10 mouse cellular contexts compared by ENCODE assay signal in the genomic region with DNA sequence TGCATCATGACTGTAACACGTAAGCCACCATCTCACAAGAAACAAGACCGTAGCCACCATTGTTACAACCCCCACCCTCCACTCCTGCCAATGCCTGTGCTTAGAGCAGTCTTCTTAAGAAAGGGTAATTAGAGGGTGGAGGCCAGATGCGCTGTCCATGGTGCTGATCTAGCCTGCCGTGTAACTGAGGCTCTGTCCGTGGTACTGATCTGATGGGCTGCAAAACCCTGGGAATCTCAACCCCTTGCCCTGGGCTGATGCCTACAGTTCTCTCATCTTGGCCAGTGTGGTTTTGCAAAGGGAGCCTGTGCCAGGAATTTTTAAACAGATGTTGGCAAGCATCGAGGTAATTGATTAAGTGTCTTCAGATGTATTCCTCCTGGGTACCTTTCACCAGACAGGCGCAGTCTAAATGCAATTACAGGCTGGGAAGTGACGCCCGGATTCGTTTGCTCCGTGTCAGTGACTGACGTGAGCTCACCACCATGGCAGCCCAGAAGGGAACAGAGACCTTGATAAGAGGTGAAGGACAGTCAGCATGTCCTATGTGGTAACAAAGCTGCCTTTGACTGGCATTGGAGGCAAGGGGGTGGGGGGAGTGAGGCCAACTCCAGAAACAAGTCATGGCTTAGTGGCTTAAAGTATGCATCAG.
DNase-seq lines count a peak whose midpoint lies in the region; ATAC-seq lines count a peak whose summit lies in the region.
"Had no signal": no experiment of that assay in that cellular context is flagged by ENCODE, and none has a peak within 500 bp of the region (broad histone marks: within the 10 kb centered on the region; RNA-seq: fewer than 3 reads in every experiment).

No protein-coding gene starts in this region.

- no peak overlapping the region for H3K27ac ChIP-seq in forebrain, embryonic 10.5 days
- no peak overlapping the region for H3K27ac ChIP-seq in forebrain, embryonic 16.5 days (ENCODE audit: low read length)
- no peak overlapping the region for H3K27ac ChIP-seq in forebrain, embryonic 14.5 days (ENCODE audit: low read depth, low read length)
- H3K27ac ChIP-seq in kidney, embryonic 14.5 days (ENCODE audit: low read depth, low read length) = no peak overlapping the region
- H3K27ac ChIP-seq: heart, embryonic 13.5 days had no signal

- H3K4me2 ChIP-seq in forebrain, embryonic 16.5 days (ENCODE audit: low read length) = no peak overlapping the region
- no peak overlapping the region for H3K4me2 ChIP-seq in forebrain, embryonic 14.5 days (ENCODE audit: low read length)
- H3K4me2 ChIP-seq in kidney, embryonic 14.5 days (replicated peaks; ENCODE audit: low read depth, low read length) = no peak overlapping the region
- H3K4me2 ChIP-seq: heart, embryonic 13.5 days had no signal

- H3K9ac ChIP-seq in forebrain, embryonic 16.5 days (replicated peaks; ENCODE audit: low read depth, low read length) = no peak overlapping the region
- no peak overlapping the region for H3K9ac ChIP-seq in forebrain, embryonic 14.5 days (ENCODE audit: low read length)
- no peak overlapping the region for H3K9ac ChIP-seq in kidney, embryonic 14.5 days (ENCODE audit: low read depth, low read length)
- H3K9ac ChIP-seq: heart, embryonic 13.5 days had no signal

- 48% methylated on average over 12 of the region's 12 CpGs for WGBS in forebrain, embryonic 10.5 days
- WGBS in forebrain, embryonic 16.5 days = 28% methylated on average over 12 of the region's 12 CpGs
- 33% methylated on average over 12 of the region's 12 CpGs for WGBS in forebrain, embryonic 14.5 days
- 47% methylated on average over 12 of the region's 12 CpGs for WGBS in kidney, embryonic 14.5 days

- H3K36me3 ChIP-seq in forebrain, embryonic 10.5 days (replicated peaks) = no peaks in the 10 kb centered on the region
- H3K36me3 ChIP-seq in forebrain, embryonic 16.5 days (ENCODE audit: control insufficient read depth, insufficient read depth) = no peaks in the 10 kb centered on the region
- no peaks in the 10 kb centered on the region for H3K36me3 ChIP-seq in forebrain, embryonic 14.5 days (ENCODE audit: control insufficient read depth, insufficient read depth, low read length)
- no peaks in the 10 kb centered on the region for H3K36me3 ChIP-seq in kidney, embryonic 14.5 days (ENCODE audit: control insufficient read depth, insufficient read depth, low read length)

- no peak for ATAC-seq in forebrain, embryonic 16.5 days
- ATAC-seq in forebrain, embryonic 14.5 days = peak; percentile 10; the same call in 1 of the 2 replicates
- peak; percentile 43; the same call in 1 of the 2 replicates for ATAC-seq in kidney, embryonic 14.5 days (ENCODE audit: low FRiP score, low TSS enrichment)
- peak; percentile 85 for ATAC-seq in megakaryocyte progenitor cell, adult 5-6 weeks (replicated peaks; ENCODE audit: poor library complexity)

- H3K9me3 ChIP-seq in forebrain, embryonic 10.5 days = no peaks in the 10 kb centered on the region
- no peaks in the 10 kb centered on the region for H3K9me3 ChIP-seq in forebrain, embryonic 16.5 days (ENCODE audit: control insufficient read depth, low read length)
- H3K9me3 ChIP-seq in forebrain, embryonic 14.5 days (replicated peaks; ENCODE audit: control insufficient read depth, low read length) = no peaks in the 10 kb centered on the region
- no peaks in the 10 kb centered on the region for H3K9me3 ChIP-seq in kidney, embryonic 14.5 days (ENCODE audit: control insufficient read depth, low read length)
- H3K9me3 ChIP-seq: heart, embryonic 13.5 days had no signal

- peaks cover 3% of the 10 kb centered on the region; the same call in 1 of the 2 replicates for H3K4me1 ChIP-seq in forebrain, embryonic 10.5 days
- H3K4me1 ChIP-seq in forebrain, embryonic 16.5 days (replicated peaks; ENCODE audit: control insufficient read depth, insufficient read depth, low read length) = peaks cover 5% of the 10 kb centered on the region
- 0 out of 2 replicates have a peak, but pooled peaks cover 4% of the 10 kb centered on the region for H3K4me1 ChIP-seq in forebrain, embryonic 14.5 days (ENCODE audit: control insufficient read depth, insufficient read depth, low read length)
- H3K4me1 ChIP-seq in kidney, embryonic 14.5 days (ENCODE audit: control insufficient read depth, insufficient read depth, low read length) = no peaks in the 10 kb centered on the region

- peaks cover 3% of the 10 kb centered on the region; the same call in 1 of the 2 replicates for H3K27me3 ChIP-seq in forebrain, embryonic 10.5 days (ENCODE audit: poor library complexity, severe bottlenecking)
- H3K27me3 ChIP-seq in forebrain, embryonic 16.5 days (replicated peaks; ENCODE audit: control insufficient read depth, insufficient read depth, low read length) = 0 out of 2 replicates have a peak, but pooled peaks cover 2% of the 10 kb centered on the region
- no peaks in the 10 kb centered on the region for H3K27me3 ChIP-seq in forebrain, embryonic 14.5 days (replicated peaks; ENCODE audit: control insufficient read depth, insufficient read depth, low read length)
- H3K27me3 ChIP-seq in kidney, embryonic 14.5 days (ENCODE audit: control insufficient read depth, insufficient read depth, low read length) = no peaks in the 10 kb centered on the region
- H3K27me3 ChIP-seq: CH12.LX; heart, embryonic 13.5 days had no signal

- peak; percentile 87 for DNase-seq in forebrain, embryonic 10.5 days (ENCODE audit: extremely low spot score, low spot score)
- peak; percentile 52 for DNase-seq in adipocyte (ENCODE audit: low spot score)
- DNase-seq in forebrain, embryonic 14.5 days (ENCODE audit: low spot score) = peak; percentile 80
- DNase-seq in testis, postnatal 10 days (ENCODE audit: low spot score) = peak; percentile 94
- DNase-seq in layer of hippocampus, postnatal 36 days = no peak

- no peak overlapping the region for H3K4me3 ChIP-seq in forebrain, embryonic 10.5 days
- no peak overlapping the region for H3K4me3 ChIP-seq in forebrain, embryonic 16.5 days (replicated peaks; ENCODE audit: low read length)
- no peak overlapping the region for H3K4me3 ChIP-seq in forebrain, embryonic 14.5 days (ENCODE audit: low read depth, low read length)
- H3K4me3 ChIP-seq in kidney, embryonic 14.5 days (ENCODE audit: low read length) = no peak overlapping the region
- H3K4me3 ChIP-seq: heart, embryonic 13.5 days had no signal

Comparison
In these comparisons a context has a peak if more than half of its experiments do, and no peak if none do; other contexts are left out.
1. DNase-seq: peak in forebrain, embryonic 10.5 days (single experiment), adipocyte (single experiment), forebrain, embryonic 14.5 days (single experiment) and testis, postnatal 10 days (single experiment); none in layer of hippocampus, postnatal 36 days (0 of 2).